Mouse (Mus musculus) adrenal gland, postnatal 25 days (tissue): ENCODE data around the gene Rpe. TPM values are rescaled to one million over a fixed set of nuclear protein-coding genes. Genes with fewer than 3 reads are reported as not detected.
"Not testable (repeated sequence)": the region's sequence is repeated elsewhere in the genome, so short reads cannot be mapped to it uniquely, and the experiment has no call there.

ENCODE experiments used
- DNase-seq: peaks from one replicate; pipeline ENCODE4 v3.0.0; 2021; ENCODE audit warnings: mixed read lengths
- long read RNA-seq: library from polyadenylated mRNA; stranded (forward); transcript quantifications from one replicate; pipeline ENCODE4 v2.0.0, GENCODE M21; 2021
- total RNA-seq: library from RNA; stranded (reverse); gene quantifications from 2 replicates; pipeline ENCODE4 v1.2.3, GENCODE M21; 2021

Gene Rpe
- 83.2 and 93.4 TPM in 2 replicates for total RNA-seq
- long read RNA-seq, transcript Rpe-201 (6 exons, 2,692 nt) = major isoform, 96 of 112 reads
- long read RNA-seq, transcript Rpe-202 (7 exons, 2,713 nt) = minor isoform, 6 of 112 reads
- long read RNA-seq, partial matches to known transcripts = 4 of 112 reads
- long read RNA-seq, other reads (novel, unspliced or antisense) = 6 of 112 reads

GRCm38 (mm10) chr1:66700693-66701575 lies at the start of gene Rpe:
Rpe (plus strand) TSS chr1:66700831.
- peak; percentile 95 for DNase-seq

GRCm38 (mm10) chr1:66655119-66655746 lies 45.4 kb upstream of the Rpe start:
- DNase-seq = no peak

- no peak for DNase-seq
These were observed 44.9 kb upstream of the Rpe start for GRCm38 (mm10) chr1:66655747-66656119.

GRCm38 (mm10) chr1:66671475-66671874 lies 29.2 kb upstream of the Rpe start:
- DNase-seq = no peak

GRCm38 (mm10) chr1:66672812-66673211 lies 27.8 kb upstream of the Rpe start:
- no peak for DNase-seq

- no peak for DNase-seq
These were observed 22.7 kb upstream of the Rpe start for GRCm38 (mm10) chr1:66677928-66678327.

GRCm38 (mm10) chr1:66678662-66679061 lies 22.0 kb upstream of the Rpe start:
- no peak for DNase-seq

GRCm38 (mm10) chr1:66682974-66683373 lies 17.7 kb upstream of the Rpe start:
- no peak for DNase-seq

GRCm38 (mm10) chr1:66691772-66692171 lies 8.9 kb upstream of the Rpe start:
- no peak for DNase-seq

GRCm38 (mm10) chr1:66692308-66692707 lies 8.3 kb upstream of the Rpe start:
- DNase-seq = no peak

- DNase-seq = no peak
These were observed 7.7 kb upstream of the Rpe start for GRCm38 (mm10) chr1:66692780-66693392.

GRCm38 (mm10) chr1:66694266-66694665 lies 6.4 kb upstream of the Rpe start:
- DNase-seq = no peak

- peak; percentile 22 for DNase-seq
These were observed 5.3 kb upstream of the Rpe start for GRCm38 (mm10) chr1:66695296-66695695.

- DNase-seq = not testable (repeated sequence)
These were observed 1.0 kb upstream of the Rpe start for GRCm38 (mm10) chr1:66699630-66700029.

GRCm38 (mm10) chr1:66700149-66700692 lies 410 bp upstream of the Rpe start:
- DNase-seq = no peak

- DNase-seq = no peak
These were observed 927 bp downstream of the Rpe start for GRCm38 (mm10) chr1:66701576-66701940.

- DNase-seq = no peak
These were observed 2.2 kb downstream of the Rpe start for GRCm38 (mm10) chr1:66702623-66703345.

GRCm38 (mm10) chr1:66704523-66704922 lies 3.9 kb downstream of the Rpe start:
- DNase-seq = no peak

GRCm38 (mm10) chr1:66712859-66713258 lies 12.2 kb downstream of the Rpe start:
- DNase-seq = no peak

GRCm38 (mm10) chr1:66730581-66730980 lies 29.9 kb downstream of the Rpe start:
- no peak for DNase-seq

- no peak for DNase-seq
These were observed 68.1 kb downstream of the Rpe start for GRCm38 (mm10) chr1:66768764-66769163.
